Mouse (Mus musculus): ENCODE measurements at regions not wholly inside any gene's neighbourhood (a gene's known extent, or its start where the extent isn't known, plus 50 kb on each side); places are given as distances from the start of the nearest gene placed in this dataset.

DNA sequence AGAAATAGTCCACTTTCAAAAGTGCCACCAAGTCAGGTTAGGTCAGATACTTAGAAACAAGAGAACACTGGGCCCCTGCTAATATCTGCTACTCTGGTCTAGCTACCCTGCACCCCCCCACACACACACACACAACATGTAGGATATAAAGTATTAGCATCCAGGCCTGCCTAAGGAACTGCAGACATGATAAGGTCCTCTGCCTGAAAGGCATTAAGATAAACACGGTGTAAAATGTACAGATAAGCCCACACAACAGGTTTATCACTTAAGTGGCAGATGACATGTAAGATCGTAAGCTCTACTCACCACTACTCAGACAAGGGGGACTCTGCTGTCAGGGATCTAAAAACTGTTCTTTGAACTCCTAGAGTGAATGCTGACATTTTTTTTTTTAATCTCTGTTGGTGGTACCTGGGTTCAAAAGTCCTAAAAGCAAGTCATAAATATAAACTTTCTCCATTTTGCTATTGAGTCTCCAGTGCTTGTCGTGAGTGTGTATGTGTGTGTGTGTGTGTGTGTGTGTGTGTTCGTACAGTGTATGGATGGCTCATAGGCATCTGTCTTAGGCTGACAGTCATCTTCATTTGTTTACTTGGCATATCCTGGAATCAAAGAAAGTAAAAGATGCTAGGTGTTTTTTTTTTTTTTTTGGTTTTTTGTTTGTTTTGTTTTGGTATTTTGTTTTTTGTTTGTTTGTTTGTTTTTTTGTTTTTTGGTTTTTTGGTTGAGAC lies 52.2 kb downstream of the Gm9817 start:
- Histone ChIP-seq H3K4me1 (ENCODE audit: control insufficient read depth in 1 of 2, insufficient read depth in 2 of 2) (no peaks in the 10 kb centered on the region), H3K4me3 (replicated peaks in 1 of 3; ENCODE audit: low read depth in 2 of 3, low read length in 2 of 3, poor library complexity in 1 of 3) (no peak overlapping the region), H3K9me3 (replicated peaks; ENCODE audit: low read length) (peaks cover 2% of the 10 kb centered on the region), H3K27ac (ENCODE audit: insufficient read depth, low read depth) (no peak overlapping the region), H3K27me3 (replicated peaks) (no peaks in the 10 kb centered on the region), H3K4me2 (ENCODE audit: insufficient read depth, low read depth, poor library complexity, severe bottlenecking) (no peak overlapping the region), H3K79me2 (replicated peaks; ENCODE audit: control insufficient read depth, extremely low read depth, insufficient read depth, poor library complexity, severe bottlenecking) (no peaks in the 10 kb centered on the region), H3K9ac (ENCODE audit: insufficient read depth, low read depth) (no peak overlapping the region), H3K36me3 (replicated peaks in 1 of 2; ENCODE audit: control insufficient read depth in 1 of 2, insufficient read depth in 1 of 2, low read length in 1 of 2) (no peaks in the 10 kb centered on the region)
- TF ChIP-seq E2F4 (IDR thresholded peaks at IDR 0.05; ENCODE audit: insufficient replicate concordance, low read depth, low read length) (no peak), MAZ (IDR thresholded peaks at IDR 0.05; ENCODE audit: low read depth, low read length) (no peak), GABPA (IDR thresholded peaks at IDR 0.05; ENCODE audit: insufficient replicate concordance, low read depth, low read length) (no peak), NRF1 (IDR thresholded peaks at IDR 0.05; ENCODE audit: low read depth, low read length) (no peak), JUND (conservative IDR thresholded peaks at IDR 0.05; ENCODE audit: low read depth, low read length) (no peak), TBP (conservative IDR thresholded peaks at IDR 0.05; ENCODE audit: low read depth, low read length) (no peak), TCF12 (IDR thresholded peaks at IDR 0.05; ENCODE audit: low read depth, low read length) (no peak), IRF4 (IDR thresholded peaks at IDR 0.05; ENCODE audit: low read depth, low read length) (no peak), MAX (IDR thresholded peaks at IDR 0.05; ENCODE audit: low read length) (no peak), ZMIZ1 (IDR thresholded peaks at IDR 0.05; ENCODE audit: low read depth, low read length) (no peak), ZNF384 (IDR thresholded peaks at IDR 0.05; ENCODE audit: low read depth, low read length) (no peak), UBTF (IDR thresholded peaks at IDR 0.05; ENCODE audit: low read depth, low read length) (no peak), ETS1 (conservative IDR thresholded peaks at IDR 0.05; ENCODE audit: low read depth, low read length) (no peak), POLR2AphosphoS2 (IDR thresholded peaks at IDR 0.05; ENCODE audit: low read depth, low read length) (no peak), MEF2A (IDR thresholded peaks at IDR 0.05; ENCODE audit: borderline replicate concordance, low read depth, low read length) (no peak), MAFK (IDR thresholded peaks at IDR 0.05; ENCODE audit: insufficient replicate concordance, low read length) (no peak), PAX5 (IDR thresholded peaks at IDR 0.05; ENCODE audit: low read length) (no peak), POLR2A (IDR thresholded peaks at IDR 0.05; ENCODE audit: low read depth, low read length) (no peak), CHD2 (IDR thresholded peaks at IDR 0.05; ENCODE audit: low read length) (no peak)
- dilution Hi-C loops (cut with MboI; ENCODE audit: extremely low pct_ligation_motif_present, extremely low pct_unique_long_range_greater_than_20kb, low sequenced_read_pairs): no loop called here
- in situ Hi-C loops (cut with MboI; ENCODE audit: low pct_ligation_motif_present, low pct_unique_long_range_greater_than_20kb, low sequenced_read_pairs): no loop called here
- DNase-seq (ENCODE audit: extremely low read depth): no peak

- no peak for TF ChIP-seq ZC3H11A (IDR thresholded peaks at IDR 0.05; ENCODE audit: low read depth, low read length)
- Histone ChIP-seq H3K4me3 (replicated peaks in 1 of 3; ENCODE audit: low read depth in 2 of 3, low read length in 2 of 3, poor library complexity in 1 of 3) (no peak overlapping the region), H3K36me3 (replicated peaks in 1 of 2; ENCODE audit: control insufficient read depth in 1 of 2, insufficient read depth in 1 of 2, low read length in 1 of 2) (no peaks in the 10 kb centered on the region), H3K9me3 (replicated peaks; ENCODE audit: low read length) (no peaks in the 10 kb centered on the region), H3K4me2 (ENCODE audit: insufficient read depth, low read depth, poor library complexity, severe bottlenecking) (no peak overlapping the region), H3K79me2 (replicated peaks; ENCODE audit: control insufficient read depth, extremely low read depth, insufficient read depth, poor library complexity, severe bottlenecking) (no peaks in the 10 kb centered on the region), H3K27me3 (replicated peaks) (no peaks in the 10 kb centered on the region), H3K4me1 (ENCODE audit: control insufficient read depth in 1 of 2, insufficient read depth in 2 of 2) (no peaks in the 10 kb centered on the region), H3K27ac (ENCODE audit: insufficient read depth, low read depth) (no peak overlapping the region), H3K9ac (ENCODE audit: insufficient read depth, low read depth) (no peak overlapping the region)
- dilution Hi-C loops (cut with MboI; ENCODE audit: extremely low pct_ligation_motif_present, extremely low pct_unique_long_range_greater_than_20kb, low sequenced_read_pairs) (no loop called here), in situ Hi-C loops (cut with MboI; ENCODE audit: low pct_ligation_motif_present, low pct_unique_long_range_greater_than_20kb, low sequenced_read_pairs) (no loop called here)
- no peak for DNase-seq (ENCODE audit: extremely low read depth)
These were observed 62.1 kb downstream of the Gm9817 start for GRCm38 (mm10) chr13:45140616-45141015.

All from CH12.LX (cell line).